Mouse (Mus musculus): ENCODE measurements around the gene Lhfpl3. TPM values are rescaled to one million over a fixed set of nuclear protein-coding genes. Genes with fewer than 3 reads are reported as not detected.

Lhfpl3 gene
- total and polyA plus RNA-seq, 2 experiments from 2014 or later: 34.4 to 40.3 TPM

GRCm38 (mm10) chr5:22869031-22869430, 123.2 kb downstream of the Lhfpl3 start:
- no peaks in the 10 kb centered on the region for H3K9me3 ChIP-seq (ENCODE audit: low read length)
- no peak for TF ChIP-seq CTCF (IDR thresholded peaks at IDR 0.05; ENCODE audit: low read depth)
- no peak for ATAC-seq
- no peak overlapping the region for H3K27ac ChIP-seq (ENCODE audit: low read depth, low read length)
- no peak for DNase-seq
- H3K27me3 ChIP-seq (ENCODE audit: insufficient read depth, low read length): no peaks in the 10 kb centered on the region
- H3K4me3 ChIP-seq (ENCODE audit: low read depth, low read length): no peak overlapping the region
- H3K4me2 ChIP-seq (ENCODE audit: low read depth): no peak overlapping the region
- 67% methylated on average over 5 of the region's 5 CpGs for WGBS
- H3K9ac ChIP-seq: no peak overlapping the region
- no peaks in the 10 kb centered on the region for H3K36me3 ChIP-seq (ENCODE audit: insufficient read depth)
- no peaks in the 10 kb centered on the region for H3K4me1 ChIP-seq (ENCODE audit: insufficient read depth)

- DNase-seq: no peak
- Histone ChIP-seq H3K4me2 (ENCODE audit: low read depth) (no peak overlapping the region), H3K4me1 (ENCODE audit: insufficient read depth) (no peaks in the 10 kb centered on the region), H3K9ac (no peak overlapping the region), H3K9me3 (ENCODE audit: low read length) (no peaks in the 10 kb centered on the region), H3K27ac (ENCODE audit: low read depth, low read length) (no peak overlapping the region), H3K36me3 (ENCODE audit: insufficient read depth) (no peaks in the 10 kb centered on the region), H3K4me3 (ENCODE audit: low read depth, low read length) (no peak overlapping the region), H3K27me3 (ENCODE audit: insufficient read depth, low read length) (no peaks in the 10 kb centered on the region)
- no peak for TF ChIP-seq CTCF (IDR thresholded peaks at IDR 0.05; ENCODE audit: low read depth)
- 68% methylated on average over 1 of the region's 1 CpGs for WGBS
- no peak for ATAC-seq
These were observed 126.6 kb downstream of the Lhfpl3 start for GRCm38 (mm10) chr5:22872417-22872816.

- ATAC-seq (peak; percentile 18; the same call in 1 of the 2 replicates), DNase-seq (peak; percentile 56)
- 59% methylated on average over 3 of the region's 3 CpGs for WGBS
- Histone ChIP-seq H3K4me1 (ENCODE audit: insufficient read depth) (no peaks in the 10 kb centered on the region), H3K9ac (no peak overlapping the region), H3K9me3 (ENCODE audit: low read length) (no peaks in the 10 kb centered on the region), H3K4me2 (ENCODE audit: low read depth) (no peak overlapping the region), H3K27me3 (ENCODE audit: insufficient read depth, low read length) (no peaks in the 10 kb centered on the region), H3K27ac (ENCODE audit: low read depth, low read length) (no peak overlapping the region), H3K4me3 (ENCODE audit: low read depth, low read length) (no peak overlapping the region), H3K36me3 (ENCODE audit: insufficient read depth) (no peaks in the 10 kb centered on the region)
- TF ChIP-seq CTCF (IDR thresholded peaks at IDR 0.05; ENCODE audit: low read depth): no peak
These were observed 142.5 kb downstream of the Lhfpl3 start for GRCm38 (mm10) chr5:22888345-22888744.

- H3K27ac ChIP-seq (ENCODE audit: low read depth, low read length): no peak overlapping the region
- H3K9ac ChIP-seq: no peak overlapping the region
- no peak for DNase-seq
- no peaks in the 10 kb centered on the region for H3K27me3 ChIP-seq (ENCODE audit: insufficient read depth, low read length)
- no peak for ATAC-seq
- TF ChIP-seq CTCF (IDR thresholded peaks at IDR 0.05; ENCODE audit: low read depth): no peak
- no peaks in the 10 kb centered on the region for H3K9me3 ChIP-seq (ENCODE audit: low read length)
- 64% methylated on average over 4 of the region's 4 CpGs for WGBS
- H3K4me3 ChIP-seq (ENCODE audit: low read depth, low read length): no peak overlapping the region
- H3K4me2 ChIP-seq (ENCODE audit: low read depth): no peak overlapping the region
- no peaks in the 10 kb centered on the region for H3K4me1 ChIP-seq (ENCODE audit: insufficient read depth)
- no peaks in the 10 kb centered on the region for H3K36me3 ChIP-seq (ENCODE audit: insufficient read depth)
These were observed 143.6 kb downstream of the Lhfpl3 start for GRCm38 (mm10) chr5:22889481-22889880.

GRCm38 (mm10) chr5:22897228-22897627, 151.4 kb downstream of the Lhfpl3 start:
- no peaks in the 10 kb centered on the region for H3K27me3 ChIP-seq (ENCODE audit: insufficient read depth, low read length)
- no peak overlapping the region for H3K4me2 ChIP-seq (ENCODE audit: low read depth)
- no peak overlapping the region for H3K4me3 ChIP-seq (ENCODE audit: low read depth, low read length)
- ATAC-seq: peak; percentile 34; the same call in 1 of the 2 replicates
- peaks cover 9% of the 10 kb centered on the region for H3K4me1 ChIP-seq (ENCODE audit: insufficient read depth)
- TF ChIP-seq CTCF (IDR thresholded peaks at IDR 0.05; ENCODE audit: low read depth): no peak
- no peaks in the 10 kb centered on the region for H3K9me3 ChIP-seq (ENCODE audit: low read length)
- no peak overlapping the region for H3K9ac ChIP-seq
- H3K36me3 ChIP-seq (ENCODE audit: insufficient read depth): no peaks in the 10 kb centered on the region
- H3K27ac ChIP-seq (ENCODE audit: low read depth, low read length): peak overlapping the region; percentile 55
- WGBS: 77% methylated on average over 3 of the region's 3 CpGs
- DNase-seq: no peak

GRCm38 (mm10) chr5:22897656-22898289, 151.9 kb downstream of the Lhfpl3 start:
- DNase-seq: peak; percentile 70
- WGBS: 48% methylated on average over 7 of the region's 7 CpGs

GRCm38 (mm10) chr5:22898593-22898992, 152.7 kb downstream of the Lhfpl3 start:
- Histone ChIP-seq H3K27me3 (ENCODE audit: insufficient read depth, low read length) (no peaks in the 10 kb centered on the region), H3K36me3 (ENCODE audit: insufficient read depth) (no peaks in the 10 kb centered on the region), H3K4me3 (ENCODE audit: low read depth, low read length) (no peak overlapping the region), H3K9ac (no peak overlapping the region), H3K4me1 (ENCODE audit: insufficient read depth) (peaks cover 9% of the 10 kb centered on the region), H3K9me3 (ENCODE audit: low read length) (no peaks in the 10 kb centered on the region), H3K4me2 (ENCODE audit: low read depth) (no peak overlapping the region), H3K27ac (ENCODE audit: low read depth, low read length) (no peak overlapping the region)
- no peak for DNase-seq
- TF ChIP-seq CTCF (IDR thresholded peaks at IDR 0.05; ENCODE audit: low read depth): no peak
- ATAC-seq: no peak
- WGBS: 86% methylated on average over 2 of the region's 2 CpGs

More at GRCm38 (mm10) chr5:22897656-22898289, 151.9 kb downstream of the Lhfpl3 start:
- Histone ChIP-seq H3K9me3 (ENCODE audit: low read length) (no peaks in the 10 kb centered on the region), H3K36me3 (ENCODE audit: insufficient read depth) (no peaks in the 10 kb centered on the region), H3K27me3 (ENCODE audit: insufficient read depth, low read length) (no peaks in the 10 kb centered on the region), H3K9ac (no peak overlapping the region), H3K4me1 (ENCODE audit: insufficient read depth) (peaks cover 9% of the 10 kb centered on the region), H3K4me2 (ENCODE audit: low read depth) (peak overlapping the region; percentile 23; the same call in 1 of the 2 replicates), H3K27ac (ENCODE audit: low read depth, low read length) (peak overlapping the region; percentile 59), H3K4me3 (ENCODE audit: low read depth, low read length) (no peak overlapping the region)
- TF ChIP-seq CTCF (IDR thresholded peaks at IDR 0.05; ENCODE audit: low read depth): no peak
- ATAC-seq: peak; percentile 92
